9 mouse cellular contexts compared by ENCODE assay signal in the genomic region with DNA sequence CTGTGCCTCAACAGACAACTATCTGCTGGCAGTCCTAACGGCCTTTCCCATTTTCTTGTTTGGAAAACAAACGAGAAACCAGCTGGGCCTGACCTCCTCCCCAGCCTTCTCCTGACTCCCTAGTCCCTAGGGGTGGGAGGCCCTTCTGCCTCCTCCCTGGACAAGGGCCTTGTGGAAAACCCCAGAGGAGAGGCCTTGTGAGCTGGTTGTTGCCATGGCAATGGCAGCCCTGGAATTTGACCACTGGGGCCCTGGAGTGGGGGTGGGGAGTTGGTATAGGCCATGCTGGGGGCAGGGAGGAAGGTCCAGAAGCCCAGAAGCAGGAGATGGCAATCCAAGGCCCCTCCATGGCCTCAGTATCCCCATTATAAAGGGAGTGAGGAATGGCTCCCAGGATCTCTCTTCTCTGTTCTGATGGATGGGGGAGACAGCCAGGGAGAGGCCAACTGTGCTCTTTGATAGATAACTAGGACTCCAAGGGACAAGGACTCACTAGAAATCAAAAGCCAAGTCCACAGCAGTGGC. TPM values are rescaled to one million over a fixed set of nuclear protein-coding genes. Genes with fewer than 3 reads are reported as not detected.
DNase-seq lines count a peak whose midpoint lies in the region; ATAC-seq lines count a peak whose summit lies in the region.
"Had no signal": no experiment of that assay in that cellular context is flagged by ENCODE, and none has a peak within 500 bp of the region (broad histone marks: within the 10 kb centered on the region; RNA-seq: fewer than 3 reads in every experiment).

No protein-coding gene starts in this region.

- H3K4me1 ChIP-seq in limb, embryonic 12.5 days (replicated peaks) = peaks cover 56% of the 10 kb centered on the region
- H3K4me1 ChIP-seq in stomach, embryonic 14.5 days (ENCODE audit: control insufficient read depth, insufficient read depth, low read length) = peaks cover 40% of the 10 kb centered on the region

- H3K4me3 ChIP-seq in limb, embryonic 12.5 days (replicated peaks) = no peak overlapping the region
- H3K4me3 ChIP-seq in stomach, embryonic 14.5 days (ENCODE audit: low read depth, low read length) = no peak overlapping the region

- intact Hi-C loops in heart, postnatal 10 days (cut with DNase I) = no loop called here

- 8% methylated on average over 2 of the region's 2 CpGs for WGBS in limb, embryonic 12.5 days
- WGBS in stomach, embryonic 14.5 days = 5% methylated on average over 2 of the region's 2 CpGs

- ATAC-seq in limb, embryonic 12.5 days (ENCODE audit: insufficient number of reproducible peaks, insufficient read depth, low FRiP score, low TSS enrichment, low read depth) = no peak
- 0 out of 2 replicates have a peak, but pooled peaks have one; percentile 20 for ATAC-seq in stomach, embryonic 14.5 days (ENCODE audit: insufficient number of reproducible peaks, insufficient read depth, low FRiP score, low read depth)

- no peaks in the 10 kb centered on the region for H3K9me3 ChIP-seq in limb, embryonic 12.5 days
- H3K9me3 ChIP-seq in stomach, embryonic 14.5 days (ENCODE audit: control insufficient read depth, low read depth, low read length) = no peaks in the 10 kb centered on the region

- peak; percentile 49 for DNase-seq in 3134 (ENCODE audit: extremely low read depth, insufficient read length, low spot score)
- DNase-seq in adrenal gland, adult 8-10 months = peak; percentile 79
- peak; percentile 48 to 52 for DNase-seq in heart, postnatal 10 days
- no peak for DNase-seq in layer of hippocampus, adult 18-20 months (ENCODE audit: low spot score in 2 of 2)
- no peak for DNase-seq in cerebellum, adult 11-12 months
- no peak for DNase-seq in frontal cortex, adult 2 months (ENCODE audit: extremely low spot score in 1 of 2, low spot score in 1 of 2)

- 0 out of 2 replicates have a peak overlapping the region, but pooled peaks have one; percentile 24 for H3K9ac ChIP-seq in limb, embryonic 12.5 days (replicated peaks)
- H3K9ac ChIP-seq in stomach, embryonic 14.5 days (replicated peaks; ENCODE audit: low read depth, low read length) = no peak overlapping the region
- H3K9ac ChIP-seq: liver, embryonic 14.5 days had no signal

- H3K4me2 ChIP-seq in limb, embryonic 12.5 days = peak overlapping the region; percentile 35
- no peak overlapping the region for H3K4me2 ChIP-seq in stomach, embryonic 14.5 days (replicated peaks; ENCODE audit: low read depth, low read length)

- peak overlapping the region; percentile 51; the same call in 1 of the 2 replicates for H3K27ac ChIP-seq in limb, embryonic 12.5 days
- peak overlapping the region; percentile 35; the same call in 1 of the 2 replicates for H3K27ac ChIP-seq in stomach, embryonic 14.5 days (ENCODE audit: low read length)
- H3K27ac ChIP-seq: liver, embryonic 14.5 days had no signal

- peaks cover 52% of the 10 kb centered on the region for H3K36me3 ChIP-seq in limb, embryonic 12.5 days
- H3K36me3 ChIP-seq in stomach, embryonic 14.5 days (ENCODE audit: control insufficient read depth, insufficient read depth, low read length) = peaks cover 16% of the 10 kb centered on the region; the same call in 1 of the 2 replicates

- no peaks in the 10 kb centered on the region for H3K27me3 ChIP-seq in limb, embryonic 12.5 days
- H3K27me3 ChIP-seq in stomach, embryonic 14.5 days (ENCODE audit: control insufficient read depth, insufficient read depth, low read length) = no peaks in the 10 kb centered on the region

RNA-seq across cellular contexts. Expression of a gene that starts 20.6 kb away (rescaled TPM):
- total RNA-seq in adrenal gland, adult 8-10 months (2022) = 100 to 1,000 TPM in 3 of 4 experiments, 10 to 100 TPM in 1; 95.8 to 118 (median 108) TPM
- total RNA-seq in heart, postnatal 10 days (2021) = 10 to 100 TPM; 32.9 to 41.2 TPM
- polyA plus RNA-seq in limb, embryonic 12.5 days (2016; fragmentation: Nextera tagmentation; extraction: Ambion mirVana) = 8.3 and 11.1 TPM in 2 replicates
- 13.7 and 14.1 TPM in 2 replicates for polyA plus RNA-seq in stomach, embryonic 14.5 days (2014; fragmentation: Nextera tagmentation; extraction: Ambion mirVana)
- 100 to 1,000 TPM; 171 to 178 TPM for total RNA-seq in layer of hippocampus, adult 18-20 months (2021)
- polyA plus RNA-seq in frontal cortex, adult 2 months (2012; rRNA removed) = 74.9 and 86.0 TPM in 2 replicates

RNA-seq across cellular contexts. Expression of a gene that starts 48.1 kb away (rescaled TPM):
- total RNA-seq in adrenal gland, adult 8-10 months (2022) = 1 to 10 TPM; 1.2 to 1.8 (median 1.5) TPM
- total RNA-seq in heart, postnatal 10 days (2021) = 1 to 10 TPM; 4.0 to 4.6 TPM
- polyA plus RNA-seq in limb, embryonic 12.5 days (2016; fragmentation: Nextera tagmentation; extraction: Ambion mirVana) = 3.5 and 5.8 TPM in 2 replicates
- 2.5 and 3.1 TPM in 2 replicates for polyA plus RNA-seq in stomach, embryonic 14.5 days (2014; fragmentation: Nextera tagmentation; extraction: Ambion mirVana)
- total RNA-seq in layer of hippocampus, adult 18-20 months (2021) = 10 to 100 TPM; 11.5 to 13.7 TPM
- 12.2 and 12.4 TPM in 2 replicates for polyA plus RNA-seq in frontal cortex, adult 2 months (2012; rRNA removed)

Comparison
In these comparisons a context has a peak if more than half of its experiments do, and no peak if none do; other contexts are left out.
1. DNase-seq: peak in 3134 (single experiment), adrenal gland, adult 8-10 months (single experiment) and heart, postnatal 10 days (2 of 2); none in layer of hippocampus, adult 18-20 months (0 of 2), cerebellum, adult 11-12 months (single experiment) and frontal cortex, adult 2 months (0 of 2).